Mouse (Mus musculus) spleen, adult 2 months (tissue): ENCODE results near the gene Slc22a2.

Experiments used
- CTCF ChIP-seq: fragments of 200-500 bp; IDR thresholded peaks from 2 replicates; pipeline ENCODE4 v1.5.1; 2011; ENCODE audit warnings: mild to moderate bottlenecking, inconsistent platforms; ENCODE audit not compliant: insufficient read depth, insufficient read length, insufficient replicate concordance; ENCODE audit errors: extremely low read depth
- POLR2A ChIP-seq: fragments of 200-500 bp; IDR thresholded peaks from 2 replicates; pipeline ENCODE4 v1.6.1; 2011; ENCODE audit warnings: low read depth, low read length, inconsistent platforms

- no peak for TF ChIP-seq CTCF
- no peak for TF ChIP-seq POLR2A
These were observed 35.7 kb downstream of the Slc22a2 start for GRCm38 (mm10) chr17:12619641-12620040.
